Comparison of ENCODE assay signal across 9 mouse cellular contexts in the genomic region with DNA sequence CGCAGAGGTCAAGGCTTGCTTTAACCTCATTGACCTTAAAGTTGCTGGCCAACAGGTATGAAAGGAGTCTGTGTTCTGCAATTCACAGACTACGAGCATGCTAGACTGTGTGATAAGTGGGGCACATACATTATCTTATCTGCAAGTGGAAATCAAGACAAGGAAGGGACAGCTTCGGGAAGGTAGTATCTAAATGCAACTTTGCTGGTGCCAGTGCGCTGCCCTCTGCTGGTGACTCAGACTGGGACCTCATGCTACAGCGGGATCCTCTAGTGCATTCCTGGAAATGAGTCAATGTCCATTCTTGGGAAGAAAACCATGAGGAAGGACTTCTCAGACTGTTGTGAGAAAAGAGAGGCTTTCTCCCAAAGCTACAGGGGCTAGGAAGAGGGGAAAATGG. TPM values are rescaled to one million over a fixed set of nuclear protein-coding genes. Genes with fewer than 3 reads are reported as not detected.
DNase-seq lines count a peak whose midpoint lies in the region; ATAC-seq and TF ChIP-seq lines count a peak whose summit lies in the region.
"Had no signal": no experiment of that assay in that cellular context is flagged by ENCODE, and none has a peak within 500 bp of the region (broad histone marks: within the 10 kb centered on the region; RNA-seq: fewer than 3 reads in every experiment).

No protein-coding gene starts in this region.

- intact Hi-C loops in gastrocnemius, postnatal 36 days (cut with DNase I), result loop anchor here (2.0 to 10.0 kb wide), 3 partner anchors 25 to 169 kb away; no protein-coding TSS in a partner anchor

- peak; percentile 88 for TF ChIP-seq CTCF in layer of hippocampus, adult 2 months (conservative IDR thresholded peaks at IDR 0.05)
- peak; percentile 95 for TF ChIP-seq CTCF in bone marrow, adult 2 months (IDR thresholded peaks at IDR 0.05; ENCODE audit: control insufficient read depth, insufficient read depth, low read length)

- no peak overlapping the region for H3K27ac ChIP-seq in layer of hippocampus, adult 2 months
- no peak overlapping the region for H3K27ac ChIP-seq in bone marrow, adult 2 months (ENCODE audit: control insufficient read depth, insufficient read depth, low read depth, low read length, poor library complexity)
- H3K27ac ChIP-seq: embryonic facial prominence, embryonic 13.5 days had no signal

- ATAC-seq in inflammation-experienced regulatory T-cells, adult 6 months, result no peak

- no peak overlapping the region for H3K4me3 ChIP-seq in layer of hippocampus, adult 2 months
- no peak overlapping the region for H3K4me3 ChIP-seq in bone marrow, adult 2 months (replicated peaks; ENCODE audit: control insufficient read depth, low read depth, low read length)
- H3K4me3 ChIP-seq: embryonic facial prominence, embryonic 13.5 days had no signal

- 40% methylated on average over 5 of the region's 5 CpGs for WGBS in bone marrow, adult 2 months

- DNase-seq in layer of hippocampus, adult 2 months (ENCODE audit: low spot score in 2 of 2), result peak in 1 of 2 experiments; percentile 39
- DNase-seq in layer of hippocampus, postnatal 14 days (ENCODE audit: low spot score in 2 of 2), result no peak
- DNase-seq in ES-CJ7 (ENCODE audit: low read depth, low spot score), result peak; percentile 72
- DNase-seq in gastrocnemius, postnatal 36 days, result peak; percentile 57 to 62
- DNase-seq in lung, postnatal 14 days, result peak; percentile 86
- DNase-seq in thymus, postnatal 25 days, result peak; percentile 82

- no peak for TF ChIP-seq POLR2A in bone marrow, adult 2 months (IDR thresholded peaks at IDR 0.05; ENCODE audit: borderline replicate concordance, control insufficient read depth, low read depth, low read length)

- no peaks in the 10 kb centered on the region; the same call in 1 of the 2 replicates for H3K4me1 ChIP-seq in bone marrow, adult 2 months (ENCODE audit: control insufficient read depth, insufficient read depth, low read length)

RNA-seq across cellular contexts. Expression of gene Abi3, which starts 11.4 kb away (rescaled TPM):
- 1 to 10 TPM; 3.3 to 6.8 TPM for total RNA-seq in layer of hippocampus, adult 2 months (2021)
- total RNA-seq in layer of hippocampus, postnatal 14 days (2021), result 1 to 10 TPM; 6.0 to 6.7 TPM
- polyA plus RNA-seq in bone marrow, adult 2 months (2011; ENCODE audit: insufficient read depth, insufficient read length, low replicate concordance, missing spikeins), result 18.6 and 39.0 TPM in 2 replicates
- total RNA-seq in gastrocnemius, postnatal 36 days (2021), result 1 to 10 TPM; 2.8 to 3.6 TPM
- polyA plus RNA-seq in inflammation-experienced regulatory T-cells, adult 6 months (2017; shearing (Covaris generic)), result 100 to 1,000 TPM in 1 of 3 experiments, 10 to 100 TPM in 2; 38.9 to 105 (median 50.8) TPM

RNA-seq across cellular contexts. Expression of gene Gngt2, which starts 16.7 kb away (rescaled TPM):
- total RNA-seq in layer of hippocampus, adult 2 months (2021), result 1 to 10 TPM; 2.6 to 4.5 TPM
- total RNA-seq in layer of hippocampus, postnatal 14 days (2021), result 1 to 10 TPM; 1.8 to 2.6 TPM
- 38.7 and 94.0 TPM in 2 replicates for polyA plus RNA-seq in bone marrow, adult 2 months (2011; ENCODE audit: insufficient read depth, insufficient read length, low replicate concordance, missing spikeins)
- 1 to 10 TPM; 4.2 to 5.5 TPM for total RNA-seq in gastrocnemius, postnatal 36 days (2021)
- polyA plus RNA-seq in inflammation-experienced regulatory T-cells, adult 6 months (2017; shearing (Covaris generic)), result 10 to 100 TPM; 35.4 to 54.7 (median 53.1) TPM

RNA-seq across cellular contexts. Expression of gene Phospho1, which starts 29.4 kb away (rescaled TPM):
- 10 to 100 TPM; 48.8 to 63.0 TPM for total RNA-seq in layer of hippocampus, adult 2 months (2021)
- 10 to 100 TPM; 43.7 to 46.5 TPM for total RNA-seq in layer of hippocampus, postnatal 14 days (2021)
- 18.9 and 23.4 TPM in 2 replicates for polyA plus RNA-seq in bone marrow, adult 2 months (2011; ENCODE audit: insufficient read depth, insufficient read length, low replicate concordance, missing spikeins)
- total RNA-seq in gastrocnemius, postnatal 36 days (2021), result 100 to 1,000 TPM; 287 to 314 TPM
- polyA plus RNA-seq in inflammation-experienced regulatory T-cells, adult 6 months (2017; shearing (Covaris generic)), result not detected

Comparison
In these comparisons a context has a peak if more than half of its experiments do, and no peak if none do; other contexts are left out.
1. DNase-seq: peak in ES-CJ7 (single experiment), gastrocnemius, postnatal 36 days (2 of 2), lung, postnatal 14 days (single experiment) and thymus, postnatal 25 days (single experiment); none in layer of hippocampus, postnatal 14 days (0 of 2).
2. RNA of gene Phospho1, which starts 29.4 kb away (total RNA-seq): 287 to 314 TPM in gastrocnemius, postnatal 36 days; 48.8 to 63.0 TPM in layer of hippocampus, adult 2 months and 43.7 to 46.5 TPM in layer of hippocampus, postnatal 14 days; every median in the first group is over 4 times any median in the second.